Mouse (Mus musculus) heart, adult 2 months (tissue): Measurements from ENCODE around the gene Slc39a9. TPM values are rescaled to one million over a fixed set of nuclear protein-coding genes. Genes with fewer than 3 reads are reported as not detected.

Experiments
- DNase-seq, 2 experiments: peaks; one replicate each; pipeline ENCODE4 v3.0.0; 2021
- H3K27ac ChIP-seq: fragments of 200-600 bp; 2 replicates; pipeline ENCODE4 v1.8.1; 2022
- H3K27me3 ChIP-seq: fragments of 200-500 bp; 2 replicates; pipeline ENCODE4 v1.6.1; 2012; ENCODE audit warnings: mild to moderate bottlenecking, low read length, inconsistent platforms, mixed read lengths; ENCODE audit not compliant: control insufficient read depth, insufficient read depth
- H3K36me3 ChIP-seq: fragments of 200-500 bp; 2 replicates; pipeline ENCODE4 v1.6.1; 2012; ENCODE audit warnings: low read length, inconsistent platforms; ENCODE audit not compliant: control insufficient read depth, insufficient read depth
- H3K4me1 ChIP-seq: fragments of 200-500 bp; 2 replicates; pipeline ENCODE4 v1.6.1; 2011; ENCODE audit warnings: low read length; ENCODE audit not compliant: control insufficient read depth, insufficient read depth
- H3K4me3 ChIP-seq: fragments of 200-600 bp; 2 replicates; pipeline ENCODE4 v1.8.1; 2022
- H3K79me2 ChIP-seq: fragments of 200-500 bp; replicated peaks from 2 replicates; pipeline ENCODE4 v1.6.1; 2012; ENCODE audit warnings: mild to moderate bottlenecking, inconsistent platforms, low read length, moderate library complexity, mixed read lengths; ENCODE audit not compliant: control insufficient read depth, insufficient read depth
- H3K9ac ChIP-seq: fragments of 200-500 bp; 2 replicates; pipeline ENCODE4 v1.6.1; 2012; ENCODE audit warnings: low read depth, mild to moderate bottlenecking, control low read depth, inconsistent platforms, low read length, mixed read lengths
- CTCF ChIP-seq: fragments of 200-600 bp; IDR thresholded peaks from 2 replicates; pipeline ENCODE4 v1.8.1; 2022; ENCODE audit warnings: antibody characterized with exemption, mild to moderate bottlenecking, moderate library complexity
- EP300 ChIP-seq: fragments of 200-500 bp; IDR thresholded peaks from 2 replicates; pipeline ENCODE4 v1.6.1; 2011; ENCODE audit warnings: low read depth, low read length, control low read depth; ENCODE audit not compliant: insufficient read depth
- POLR2A ChIP-seq: fragments of 200-500 bp; IDR thresholded peaks from 2 replicates; pipeline ENCODE4 v1.6.1; 2011; ENCODE audit warnings: mild to moderate bottlenecking, low read depth, low read length, control low read depth; ENCODE audit not compliant: insufficient read depth
- WGBS: fragments of 180-500 bp; shearing (Covaris S2); methylation state at CpG from one replicate; pipeline ENCODE4 v1.1.7; 2018; 5-methylcytosine and 5-hydroxymethylcytosine counted together
- intact Hi-C: fragments of 180-260 bp; cut with DNase I; formaldehyde crosslinking; loops from one replicate; pipeline ENCODE4 v1.15.1; 2025
- polyA plus RNA-seq: library from polyadenylated mRNA; depleted of rRNA; stranded (reverse); fragments of >200 nt; gene quantifications from 2 replicates; pipeline ENCODE4 v1.2.3, GENCODE M21; 2012
- total RNA-seq, 2 experiments: library from RNA; stranded (reverse); gene quantifications; 2 replicates each; pipeline ENCODE4 v1.2.3; 2021

Slc39a9 gene
- total and polyA plus RNA-seq, 3 experiments = 15.6 to 18.1 (median 17.4) TPM

GRCm38 (mm10) chr12:80693700-80694099, 50.0 kb downstream of the Slc39a9 start:
- WGBS = 42% methylated on average over 2 of the region's 2 CpGs
- no peak overlapping the region for H3K9ac ChIP-seq
- H3K4me3 ChIP-seq = no peak overlapping the region
- H3K79me2 ChIP-seq = no peaks in the 10 kb centered on the region
- no peaks in the 10 kb centered on the region; the same call in 1 of the 2 replicates for H3K4me1 ChIP-seq
- intact Hi-C loops = no loop called here
- DNase-seq = no peak
- no peak for TF ChIP-seq POLR2A
- TF ChIP-seq EP300 = no peak
- TF ChIP-seq CTCF = no peak
- no peak overlapping the region for H3K27ac ChIP-seq
- H3K36me3 ChIP-seq = no peaks in the 10 kb centered on the region
- peaks cover 10% of the 10 kb centered on the region for H3K27me3 ChIP-seq

- no peaks in the 10 kb centered on the region; the same call in 1 of the 2 replicates for H3K4me1 ChIP-seq
- H3K27me3 ChIP-seq = peaks cover 10% of the 10 kb centered on the region
- no peak overlapping the region for H3K9ac ChIP-seq
- H3K79me2 ChIP-seq = no peaks in the 10 kb centered on the region
- no peaks in the 10 kb centered on the region for H3K36me3 ChIP-seq
- intact Hi-C loops = no loop called here
- 78% methylated on average over 3 of the region's 3 CpGs for WGBS
- no peak for DNase-seq
- no peak overlapping the region for H3K27ac ChIP-seq
- H3K4me3 ChIP-seq = no peak overlapping the region
- no peak for TF ChIP-seq EP300
- TF ChIP-seq CTCF = no peak
- no peak for TF ChIP-seq POLR2A
Observed at GRCm38 (mm10) chr12:80695004-80695403, 51.3 kb downstream of the Slc39a9 start.

- Histone ChIP-seq H3K4me3 (no peak overlapping the region), H3K4me1 (no peaks in the 10 kb centered on the region), H3K27ac (no peak overlapping the region), H3K36me3 (no peaks in the 10 kb centered on the region), H3K27me3 (no peaks in the 10 kb centered on the region; the same call in 1 of the 2 replicates), H3K79me2 (no peaks in the 10 kb centered on the region), H3K9ac (no peak overlapping the region)
- no peak for TF ChIP-seq EP300
- no peak for TF ChIP-seq POLR2A
- TF ChIP-seq CTCF = no peak
- intact Hi-C loops = no loop called here
- no peak for DNase-seq
- 75% methylated on average over 5 of the region's 5 CpGs for WGBS
Observed at GRCm38 (mm10) chr12:80698526-80699143, 55.0 kb downstream of the Slc39a9 start.

GRCm38 (mm10) chr12:80699144-80699531, 55.5 kb downstream of the Slc39a9 start:
- Histone ChIP-seq H3K9ac (no peak overlapping the region), H3K27me3 (no peaks in the 10 kb centered on the region; the same call in 1 of the 2 replicates), H3K27ac (no peak overlapping the region), H3K4me1 (no peaks in the 10 kb centered on the region), H3K36me3 (no peaks in the 10 kb centered on the region), H3K4me3 (no peak overlapping the region), H3K79me2 (no peaks in the 10 kb centered on the region)
- no peak for TF ChIP-seq EP300
- no peak for TF ChIP-seq CTCF
- TF ChIP-seq POLR2A = no peak
- 67% methylated on average over 2 of the region's 2 CpGs for WGBS
- intact Hi-C loops = no loop called here
- no peak for DNase-seq

- intact Hi-C loops = no loop called here
- DNase-seq = peak in 1 of 2 experiments; percentile 24
- no peak for TF ChIP-seq CTCF
- TF ChIP-seq EP300 = no peak
- TF ChIP-seq POLR2A = no peak
- 44% methylated on average over 7 of the region's 7 CpGs for WGBS
- Histone ChIP-seq H3K27ac (no peak overlapping the region), H3K4me3 (no peak overlapping the region), H3K27me3 (no peaks in the 10 kb centered on the region), H3K4me1 (no peaks in the 10 kb centered on the region), H3K9ac (no peak overlapping the region), H3K79me2 (no peaks in the 10 kb centered on the region), H3K36me3 (no peaks in the 10 kb centered on the region)
Observed at GRCm38 (mm10) chr12:80701332-80701731, 57.6 kb downstream of the Slc39a9 start.

GRCm38 (mm10) chr12:80706208-80706914, 62.7 kb downstream of the Slc39a9 start:
- Histone ChIP-seq H3K9ac (no peak overlapping the region), H3K4me1 (no peaks in the 10 kb centered on the region), H3K79me2 (no peaks in the 10 kb centered on the region), H3K36me3 (no peaks in the 10 kb centered on the region), H3K27me3 (no peaks in the 10 kb centered on the region), H3K27ac (no peak overlapping the region), H3K4me3 (no peak overlapping the region)
- TF ChIP-seq POLR2A = no peak
- no peak for TF ChIP-seq CTCF
- TF ChIP-seq EP300 = no peak
- DNase-seq = no peak
- 49% methylated on average over 11 of the region's 11 CpGs for WGBS
- intact Hi-C loops = no loop called here
